18 mouse cellular contexts compared by ENCODE assay signal in genomic region chr13:34100733-34101132, GRCm38 (mm10). TPM values are rescaled to one million over a fixed set of nuclear protein-coding genes. Genes with fewer than 3 reads are reported as not detected.
DNase-seq lines count a peak whose midpoint lies in the region; ATAC-seq and TF ChIP-seq lines count a peak whose summit lies in the region.
"Had no signal": no experiment of that assay in that cellular context is flagged by ENCODE, and none has a peak within 500 bp of the region (broad histone marks: within the 10 kb centered on the region; RNA-seq: fewer than 3 reads in every experiment).

No protein-coding gene starts in this region.

- H3K27me3 ChIP-seq in midbrain, embryonic 16.5 days (ENCODE audit: control insufficient read depth, insufficient read depth, low read depth, low read length), result no peaks in the 10 kb centered on the region
- H3K27me3 ChIP-seq in midbrain, embryonic 10.5 days (ENCODE audit: low read depth, poor library complexity, severe bottlenecking), result no peaks in the 10 kb centered on the region
- no peaks in the 10 kb centered on the region for H3K27me3 ChIP-seq in liver, embryonic 11.5 days (replicated peaks; ENCODE audit: control insufficient read depth, insufficient read depth, low read length)
- H3K27me3 ChIP-seq: CH12.LX; embryonic facial prominence, embryonic 15.5 days; hindbrain, embryonic 12.5 days; midbrain, embryonic 15.5 days; neural tube, embryonic 12.5 days had no signal

- TF ChIP-seq POLR2A in olfactory bulb, adult 2 months (IDR thresholded peaks at IDR 0.05; ENCODE audit: insufficient read depth, low read depth, low read length), result no peak

- no peak overlapping the region for H3K4me3 ChIP-seq in midbrain, embryonic 16.5 days (ENCODE audit: low read depth, low read length)
- H3K4me3 ChIP-seq in midbrain, embryonic 10.5 days, result no peak overlapping the region
- peak overlapping the region; percentile 7; the same call in 1 of the 2 replicates for H3K4me3 ChIP-seq in liver, embryonic 11.5 days (ENCODE audit: low read depth, low read length)
- H3K4me3 ChIP-seq in olfactory bulb, adult 2 months (ENCODE audit: insufficient read depth, low read depth, low read length), result no peak overlapping the region
- H3K4me3 ChIP-seq: embryonic facial prominence, embryonic 15.5 days; heart, embryonic 10.5 days; hindbrain, embryonic 12.5 days; left cerebral cortex, adult 2 months; midbrain, embryonic 15.5 days; neural tube, embryonic 12.5 days had no signal

- no peak overlapping the region for H3K4me2 ChIP-seq in midbrain, embryonic 16.5 days (ENCODE audit: low read length)
- peak overlapping the region; percentile 51 for H3K4me2 ChIP-seq in liver, embryonic 11.5 days
- H3K4me2 ChIP-seq: embryonic facial prominence, embryonic 15.5 days; hindbrain, embryonic 12.5 days; midbrain, embryonic 15.5 days; neural tube, embryonic 12.5 days had no signal

- H3K4me1 ChIP-seq in midbrain, embryonic 16.5 days (ENCODE audit: control insufficient read depth, insufficient read depth, low read length), result peaks cover 7% of the 10 kb centered on the region
- H3K4me1 ChIP-seq in midbrain, embryonic 10.5 days, result peaks cover 16% of the 10 kb centered on the region
- peaks cover 13% of the 10 kb centered on the region for H3K4me1 ChIP-seq in liver, embryonic 11.5 days (replicated peaks; ENCODE audit: control insufficient read depth, insufficient read depth, low read length)
- peaks cover 9% of the 10 kb centered on the region for H3K4me1 ChIP-seq in olfactory bulb, adult 2 months (ENCODE audit: control insufficient read depth, insufficient read depth, low read length)
- H3K4me1 ChIP-seq: embryonic facial prominence, embryonic 15.5 days had no signal

- WGBS in midbrain, embryonic 16.5 days, result 60% methylated on average over 3 of the region's 3 CpGs
- WGBS in midbrain, embryonic 10.5 days, result 81% methylated on average over 3 of the region's 3 CpGs
- WGBS in liver, embryonic 11.5 days, result 33% methylated on average over 3 of the region's 3 CpGs
- WGBS in olfactory bulb, adult 2 months, result 45% methylated on average over 3 of the region's 3 CpGs

- no peak for DNase-seq in midbrain, embryonic 10.5 days (ENCODE audit: low spot score)
- DNase-seq in c-Kit-positive CD71-positive TER-119-negative erythroid progenitor cells, embryonic 14.5 days (ENCODE audit: low read depth), result peak; percentile 63
- DNase-seq in liver, embryonic 11.5 days (ENCODE audit: low spot score), result no peak
- DNase-seq in urinary bladder, adult 2 months (ENCODE audit: low spot score), result no peak
- DNase-seq: adrenal gland, adult 2 months; gastrocnemius, postnatal 10 days; kidney, adult 18-20 months had no signal

- no peak for TF ChIP-seq CTCF in olfactory bulb, adult 2 months (IDR thresholded peaks at IDR 0.05; ENCODE audit: insufficient read depth, low read depth, low read length)

- H3K9ac ChIP-seq in midbrain, embryonic 16.5 days (ENCODE audit: low read depth, low read length), result 0 out of 2 replicates have a peak overlapping the region, but pooled peaks have one; percentile 26
- peak overlapping the region; percentile 58 for H3K9ac ChIP-seq in liver, embryonic 11.5 days (ENCODE audit: low read depth, low read length)
- H3K9ac ChIP-seq: embryonic facial prominence, embryonic 15.5 days; hindbrain, embryonic 12.5 days; midbrain, embryonic 15.5 days; neural tube, embryonic 12.5 days had no signal

- H3K27ac ChIP-seq in midbrain, embryonic 16.5 days (ENCODE audit: low read length), result no peak overlapping the region
- no peak overlapping the region for H3K27ac ChIP-seq in midbrain, embryonic 10.5 days (replicated peaks)
- H3K27ac ChIP-seq in liver, embryonic 11.5 days (ENCODE audit: low read depth, low read length), result peak overlapping the region; percentile 77
- peak overlapping the region; percentile 16; the same call in 1 of the 2 replicates for H3K27ac ChIP-seq in olfactory bulb, adult 2 months (ENCODE audit: insufficient read depth, low read depth, low read length)
- H3K27ac ChIP-seq: embryonic facial prominence, embryonic 15.5 days; heart, embryonic 10.5 days; hindbrain, embryonic 12.5 days; left cerebral cortex, adult 2 months; midbrain, embryonic 15.5 days; neural tube, embryonic 12.5 days had no signal

- no peaks in the 10 kb centered on the region for H3K36me3 ChIP-seq in midbrain, embryonic 16.5 days (ENCODE audit: control insufficient read depth, insufficient read depth, low read length)
- no peaks in the 10 kb centered on the region for H3K36me3 ChIP-seq in midbrain, embryonic 10.5 days
- no peaks in the 10 kb centered on the region for H3K36me3 ChIP-seq in liver, embryonic 11.5 days (ENCODE audit: control insufficient read depth, insufficient read depth, low read length)
- H3K36me3 ChIP-seq: embryonic facial prominence, embryonic 15.5 days; heart, embryonic 10.5 days; hindbrain, embryonic 12.5 days; midbrain, embryonic 15.5 days; neural tube, embryonic 12.5 days had no signal

- ATAC-seq in midbrain, embryonic 16.5 days, result no peak
- ATAC-seq in liver, embryonic 11.5 days (replicated peaks; ENCODE audit: low FRiP score), result peak; percentile 95
- no peak for ATAC-seq in frontal cortex, adult (ENCODE audit: low TSS enrichment)
- ATAC-seq: forebrain, embryonic 16.5 days; midbrain, embryonic 15.5 days had no signal

- no peaks in the 10 kb centered on the region for H3K9me3 ChIP-seq in midbrain, embryonic 16.5 days (replicated peaks; ENCODE audit: control insufficient read depth, low read length, poor library complexity, severe bottlenecking)
- no peaks in the 10 kb centered on the region for H3K9me3 ChIP-seq in midbrain, embryonic 10.5 days (replicated peaks)
- H3K9me3 ChIP-seq in liver, embryonic 11.5 days (ENCODE audit: control insufficient read depth, low read length), result no peaks in the 10 kb centered on the region
- H3K9me3 ChIP-seq: embryonic facial prominence, embryonic 15.5 days; heart, embryonic 10.5 days; hindbrain, embryonic 12.5 days; midbrain, embryonic 15.5 days; neural tube, embryonic 12.5 days had no signal

RNA-seq across cellular contexts. Expression of gene Tubb2a, which starts 22.9 kb away (rescaled TPM):
- polyA plus RNA-seq in midbrain, embryonic 16.5 days (2015; fragmentation: Nextera tagmentation; extraction: Ambion mirVana), result 3,297 and 3,828 TPM in 2 replicates
- polyA plus RNA-seq in midbrain, embryonic 10.5 days (2016; fragmentation: Nextera tagmentation; extraction: Ambion mirVana), result 242 and 377 TPM in 2 replicates
- polyA plus RNA-seq in liver, embryonic 11.5 days (2014; fragmentation: Nextera tagmentation; extraction: Ambion mirVana), result 81.0 and 87.9 TPM in 2 replicates
- not detected in 2 replicates for polyA plus RNA-seq in olfactory bulb, adult 2 months (2012; ENCODE audit: insufficient read depth, insufficient read length, low replicate concordance, missing spikeins)
- polyA plus RNA-seq in urinary bladder, adult 2 months (2012; rRNA removed), result 140 and 213 TPM in 2 replicates

RNA-seq across cellular contexts. Expression of gene Tubb2b, which starts 29.5 kb away (rescaled TPM):
- polyA plus RNA-seq in midbrain, embryonic 16.5 days (2015; fragmentation: Nextera tagmentation; extraction: Ambion mirVana), result 1,230 and 1,315 TPM in 2 replicates
- polyA plus RNA-seq in midbrain, embryonic 10.5 days (2016; fragmentation: Nextera tagmentation; extraction: Ambion mirVana), result 202 and 279 TPM in 2 replicates
- polyA plus RNA-seq in liver, embryonic 11.5 days (2014; fragmentation: Nextera tagmentation; extraction: Ambion mirVana), result 7.6 and 7.7 TPM in 2 replicates
- polyA plus RNA-seq in olfactory bulb, adult 2 months (2012; ENCODE audit: insufficient read depth, insufficient read length, low replicate concordance, missing spikeins), result not detected in 2 replicates
- polyA plus RNA-seq in urinary bladder, adult 2 months (2012; rRNA removed), result 8.7 and 13.3 TPM in 2 replicates

Comparison
In these comparisons a context has a peak if more than half of its experiments do, and no peak if none do; other contexts are left out.
1. H3K27ac ChIP-seq: peak in liver, embryonic 11.5 days (single experiment) and olfactory bulb, adult 2 months (single experiment); none in midbrain, embryonic 16.5 days (single experiment) and midbrain, embryonic 10.5 days (single experiment).